8 mouse cellular contexts compared by ENCODE assay signal in genomic region chr6:64684973-64685372, GRCm38 (mm10). TPM values are rescaled to one million over a fixed set of nuclear protein-coding genes. Genes with fewer than 3 reads are reported as not detected.
DNase-seq lines count a peak whose midpoint lies in the region; ATAC-seq lines count a peak whose summit lies in the region.

No protein-coding gene starts in this region.

- peak overlapping the region; percentile 38 for H3K4me2 ChIP-seq in neural tube, embryonic 12.5 days (replicated peaks)

- peak; percentile 48; the same call in 1 of the 2 replicates for ATAC-seq in frontal cortex, adult (ENCODE audit: low TSS enrichment)
- peak; percentile 33; the same call in 1 of the 2 replicates for ATAC-seq in neural tube, embryonic 12.5 days (ENCODE audit: low FRiP score, low read depth)

- H3K36me3 ChIP-seq in neural tube, embryonic 12.5 days, result no peaks in the 10 kb centered on the region

- WGBS in neural tube, embryonic 12.5 days, result 8% methylated on average over 4 of the region's 5 CpGs

- H3K9me3 ChIP-seq in neural tube, embryonic 12.5 days, result no peaks in the 10 kb centered on the region

- H3K4me1 ChIP-seq in neural tube, embryonic 12.5 days, result peaks cover 10% of the 10 kb centered on the region

- intact Hi-C loops in gastrocnemius, postnatal 14 days (cut with DNase I; ENCODE audit: low total_unique reads), result no loop called here

- no peak overlapping the region for H3K27ac ChIP-seq in neural tube, embryonic 12.5 days

- peaks cover 30% of the 10 kb centered on the region for H3K27me3 ChIP-seq in neural tube, embryonic 12.5 days (replicated peaks)

- H3K4me3 ChIP-seq in neural tube, embryonic 12.5 days, result no peak overlapping the region

- DNase-seq in cerebellum, postnatal 14 days, result peak; percentile 77 to 79
- DNase-seq in cerebellum, adult 11-12 months, result no peak
- peak; percentile 26 for DNase-seq in thymus, postnatal 4 days
- DNase-seq in thymus, postnatal 14 days, result no peak
- peak; percentile 64 to 78 for DNase-seq in layer of hippocampus, postnatal 10 days (ENCODE audit: low spot score in 2 of 2)
- DNase-seq in gastrocnemius, postnatal 14 days, result no peak

- no peak overlapping the region for H3K9ac ChIP-seq in neural tube, embryonic 12.5 days

RNA-seq across cellular contexts. Expression of gene Atoh1, which starts 44.0 kb away (rescaled TPM):
- not detected for total RNA-seq in layer of hippocampus, postnatal 10 days (2021)
- 4.8 and 8.4 TPM in 2 replicates for polyA plus RNA-seq in neural tube, embryonic 12.5 days (2016; fragmentation: Nextera tagmentation; extraction: Ambion mirVana)
- total RNA-seq in gastrocnemius, postnatal 14 days (2021), result not detected

Comparison
In these comparisons a context has a peak if more than half of its experiments do, and no peak if none do; other contexts are left out.
1. DNase-seq: peak in cerebellum, postnatal 14 days (2 of 2), thymus, postnatal 4 days (single experiment) and layer of hippocampus, postnatal 10 days (2 of 2); none in cerebellum, adult 11-12 months (single experiment), thymus, postnatal 14 days (single experiment) and gastrocnemius, postnatal 14 days (single experiment).